Mouse (Mus musculus) ES-E14 (cell line): Measurements from ENCODE around the gene Dnaja3.

Experiments used
- CHD2 ChIP-seq: IDR thresholded peaks from 2 replicates; pipeline ENCODE4 v1.6.1; 2014; ENCODE audit warnings: mild to moderate bottlenecking, low read depth, low read length, inconsistent platforms
- ZNF384 ChIP-seq: IDR thresholded peaks from 2 replicates; pipeline ENCODE4 v1.6.1; 2012; ENCODE audit warnings: low read depth, low read length, inconsistent platforms

GRCm38 (mm10) chr16:4663806-4664205 is 24.0 kb downstream of the Dnaja3 start:
- no peak for TF ChIP-seq CHD2
- TF ChIP-seq ZNF384, result no peak
